Mouse (Mus musculus) kidney, postnatal 0 days (tissue): ENCODE results near the gene Rexo4. TPM values are rescaled to one million over a fixed set of nuclear protein-coding genes. Genes with fewer than 3 reads are reported as not detected.

Source experiments
- ATAC-seq: fragments of 200-750 bp; cut with Nextera tagmentation; replicated peaks from 2 replicates; pipeline ENCODE4 v1.8.0; 2017; ENCODE audit warnings: low read depth, moderate number of reproducible peaks, moderate TSS enrichment, moderate library complexity; ENCODE audit not compliant: low FRiP score
- DNase-seq: peaks from one replicate; pipeline ENCODE4 v3.0.0-alpha.2; 2016; ENCODE audit warnings: low spot score
- H3K27ac ChIP-seq: fragments of 300-500 bp; sonication (generic); 2 replicates; pipeline ENCODE4 v1.5.1; 2014; ENCODE audit warnings: mild to moderate bottlenecking
- H3K27me3 ChIP-seq: fragments of 300-500 bp; sonication (generic); 2 replicates; pipeline ENCODE4 v1.6.1; 2014; ENCODE audit warnings: low read length, mixed read lengths; ENCODE audit not compliant: insufficient read depth
- H3K36me3 ChIP-seq: fragments of 300-500 bp; sonication (generic); 2 replicates; pipeline ENCODE4 v1.6.1; 2014; ENCODE audit warnings: low read length, mixed read lengths; ENCODE audit not compliant: insufficient read depth
- H3K4me1 ChIP-seq: fragments of 300-500 bp; sonication (generic); replicated peaks from 2 replicates; pipeline ENCODE4 v1.6.1; 2014; ENCODE audit warnings: antibody characterized with exemption, low read length, mixed read lengths; ENCODE audit not compliant: insufficient read depth
- H3K4me2 ChIP-seq: fragments of 300-500 bp; sonication (generic); 2 replicates; pipeline ENCODE4 v1.6.1; 2014; ENCODE audit warnings: mild to moderate bottlenecking, low read length, moderate library complexity, mixed read lengths
- H3K4me3 ChIP-seq: fragments of 300-500 bp; sonication (generic); replicated peaks from 2 replicates; pipeline ENCODE4 v1.5.1; 2014; ENCODE audit warnings: low read depth, low read length
- H3K9ac ChIP-seq: fragments of 300-500 bp; sonication (generic); 2 replicates; pipeline ENCODE4 v1.6.1; 2014; ENCODE audit warnings: low read depth, low read length
- H3K9me3 ChIP-seq: fragments of 300-500 bp; sonication (generic); replicated peaks from 2 replicates; pipeline ENCODE4 v1.6.1; 2016; ENCODE audit warnings: low read length, inconsistent platforms, mixed read lengths
- CTCF ChIP-seq: IDR thresholded peaks from 2 replicates; pipeline ENCODE4 v1.5.1; 2016; ENCODE audit warnings: antibody characterized with exemption, low read depth, mild to moderate bottlenecking, moderate library complexity
- WGBS: fragments of 180-500 bp; shearing (Covaris S2); extraction: QIAGEN DNeasy Blood & Tissue Kit; methylation state at CpG from one replicate; pipeline ENCODE4 v1.1.7; 2014; 5-methylcytosine and 5-hydroxymethylcytosine counted together
- polyA plus RNA-seq: library from polyadenylated mRNA; unstranded; fragments of >200 nt; fragmentation: Nextera tagmentation; extraction: Ambion mirVana; gene quantifications from 2 replicates; pipeline ENCODE4 v1.2.1, GENCODE M21; 2015

Gene Rexo4
- polyA plus RNA-seq, 1 experiment from 2014 or later: 34.3 TPM

DNA sequence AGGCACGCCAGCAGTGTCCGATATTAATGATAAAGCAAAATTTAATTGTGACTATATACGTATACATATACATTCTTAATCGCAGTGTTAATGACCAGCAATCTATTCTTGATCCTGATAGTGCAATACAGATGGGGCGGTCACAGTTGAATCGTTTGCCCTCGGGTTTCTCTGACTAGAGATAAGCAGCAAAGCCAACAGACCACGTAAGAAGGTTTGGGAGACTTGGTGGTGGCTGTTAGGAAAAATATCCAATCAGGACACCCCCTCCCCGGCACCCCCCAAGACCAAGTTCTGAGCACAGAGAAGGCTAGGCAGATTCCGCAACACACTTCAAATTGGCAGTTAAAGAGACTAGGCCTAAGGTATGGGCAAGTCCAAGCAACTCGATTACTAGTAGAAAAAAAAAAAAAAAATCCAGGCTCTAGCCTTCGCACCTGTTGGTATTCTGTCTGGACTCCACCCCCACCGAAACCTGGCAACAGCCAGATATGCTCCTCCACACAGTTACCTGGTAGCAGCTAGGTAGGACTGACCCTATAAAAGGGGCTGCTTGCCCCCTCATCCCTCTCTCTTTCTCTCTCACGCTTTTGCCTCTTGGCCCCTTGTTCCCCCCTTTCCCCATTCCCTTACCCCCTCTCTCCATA is 661 bp upstream of the Rexo4 start:
- DNase-seq (no peak), ATAC-seq (no peak)
- peak overlapping the region; percentile 67 for H3K4me3 ChIP-seq
- H3K4me1 ChIP-seq: peaks cover 9% of the 10 kb centered on the region; the same call in 1 of the 2 replicates
- 16% methylated on average over 14 of the region's 14 CpGs for WGBS
- TF ChIP-seq CTCF: no peak
- peak overlapping the region; percentile 59 for H3K4me2 ChIP-seq
- no peaks in the 10 kb centered on the region for H3K27me3 ChIP-seq
- H3K36me3 ChIP-seq: peaks cover 6% of the 10 kb centered on the region
- H3K9ac ChIP-seq: peak overlapping the region; percentile 82
- H3K27ac ChIP-seq: peak overlapping the region; percentile 100
- H3K9me3 ChIP-seq: no peaks in the 10 kb centered on the region

- Histone ChIP-seq H3K4me2 (no peak overlapping the region), H3K9ac (no peak overlapping the region), H3K9me3 (no peaks in the 10 kb centered on the region), H3K27me3 (no peaks in the 10 kb centered on the region), H3K36me3 (peaks cover 34% of the 10 kb centered on the region), H3K27ac (no peak overlapping the region; the same call in none of the 2 replicates), H3K4me3 (no peak overlapping the region), H3K4me1 (peaks cover 9% of the 10 kb centered on the region; the same call in 1 of the 2 replicates)
- DNase-seq (peak; percentile 69), ATAC-seq (peak; percentile 20; the same call in 1 of the 2 replicates)
- WGBS: 54% methylated on average over 4 of the region's 4 CpGs
- peak; percentile 66 for TF ChIP-seq CTCF
Measured at GRCm38 (mm10) chr2:26960756-26961155, 3.4 kb downstream of the Rexo4 start.

- no peak overlapping the region for H3K27ac ChIP-seq
- H3K36me3 ChIP-seq: peaks cover 63% of the 10 kb centered on the region
- no peak overlapping the region for H3K4me2 ChIP-seq
- H3K27me3 ChIP-seq: no peaks in the 10 kb centered on the region
- H3K4me3 ChIP-seq: no peak overlapping the region
- no peak overlapping the region for H3K9ac ChIP-seq
- no peak for DNase-seq
- 88% methylated on average over 2 of the region's 2 CpGs for WGBS
- no peaks in the 10 kb centered on the region for H3K9me3 ChIP-seq
- no peak for ATAC-seq
- H3K4me1 ChIP-seq: 0 out of 2 replicates have a peak, but pooled peaks cover 5% of the 10 kb centered on the region
- no peak for TF ChIP-seq CTCF
Measured at GRCm38 (mm10) chr2:26957488-26957859, 6.7 kb downstream of the Rexo4 start.

GRCm38 (mm10) chr2:26956811-26957487 is 7.2 kb downstream of the Rexo4 start:
- Histone ChIP-seq H3K9me3 (no peaks in the 10 kb centered on the region), H3K36me3 (peaks cover 67% of the 10 kb centered on the region), H3K4me1 (0 out of 2 replicates have a peak, but pooled peaks cover 5% of the 10 kb centered on the region), H3K4me2 (no peak overlapping the region), H3K4me3 (no peak overlapping the region), H3K27ac (no peak overlapping the region), H3K9ac (no peak overlapping the region), H3K27me3 (no peaks in the 10 kb centered on the region)
- no peak for TF ChIP-seq CTCF
- ATAC-seq (0 out of 2 replicates have a peak, but pooled peaks have one; percentile 41), DNase-seq (no peak)
- WGBS: 91% methylated on average over 12 of the region's 12 CpGs

DNA sequence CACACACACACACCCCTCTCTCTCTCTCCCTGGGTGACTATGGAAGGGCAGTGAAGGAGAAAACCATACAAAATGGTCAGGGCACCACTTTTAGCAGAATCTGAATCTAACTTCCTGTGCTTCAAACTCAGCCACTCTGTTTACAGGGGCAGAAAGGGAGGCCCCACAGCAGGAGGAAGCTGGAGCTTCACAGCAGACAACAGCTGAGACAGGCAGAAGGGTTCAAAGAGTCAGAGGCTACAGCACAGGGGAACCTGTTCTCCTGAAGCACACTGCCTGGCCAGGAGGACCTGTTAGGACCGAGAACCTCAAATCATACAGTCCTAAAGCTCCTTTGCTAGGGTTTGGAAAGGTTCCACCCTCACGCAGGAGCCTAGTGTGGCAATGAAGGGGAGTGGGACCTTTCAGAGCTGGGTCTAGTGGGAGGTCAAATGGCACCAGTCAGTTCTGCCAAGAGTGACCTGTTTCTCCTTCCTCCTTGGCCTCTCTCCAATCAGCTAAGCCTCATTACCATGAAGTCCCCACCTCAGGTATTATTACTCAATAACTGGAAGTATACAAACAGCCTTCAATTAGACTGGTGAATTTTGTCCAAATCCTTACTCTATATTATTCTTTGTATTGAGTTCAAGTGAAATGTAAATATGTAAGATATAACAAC is 9.3 kb downstream of the Rexo4 start:
- Histone ChIP-seq H3K9ac (no peak overlapping the region), H3K27ac (no peak overlapping the region), H3K9me3 (no peaks in the 10 kb centered on the region), H3K27me3 (no peaks in the 10 kb centered on the region), H3K4me2 (no peak overlapping the region), H3K36me3 (peaks cover 62% of the 10 kb centered on the region), H3K4me1 (no peaks in the 10 kb centered on the region), H3K4me3 (no peak overlapping the region)
- TF ChIP-seq CTCF: no peak
- ATAC-seq: no peak
- 86% methylated on average over 2 of the region's 2 CpGs for WGBS
- DNase-seq: no peak

GRCm38 (mm10) chr2:26952866-26953265 is 11.3 kb downstream of the Rexo4 start:
- Histone ChIP-seq H3K4me1 (no peaks in the 10 kb centered on the region), H3K36me3 (peaks cover 53% of the 10 kb centered on the region), H3K4me2 (no peak overlapping the region), H3K27ac (no peak overlapping the region), H3K4me3 (no peak overlapping the region), H3K9ac (no peak overlapping the region), H3K27me3 (no peaks in the 10 kb centered on the region), H3K9me3 (no peaks in the 10 kb centered on the region)
- ATAC-seq (no peak), DNase-seq (no peak)
- WGBS: 75% methylated on average over 8 of the region's 8 CpGs
- TF ChIP-seq CTCF: peak; percentile 4; the same call in 1 of the 2 replicates
